Mouse (Mus musculus) heart, adult 8-10 months (tissue): ENCODE results near the gene Cga. TPM values are rescaled to one million over a fixed set of nuclear protein-coding genes. Genes with fewer than 3 reads are reported as not detected.

Experiments used
- total RNA-seq, 4 experiments: library from RNA; stranded (reverse); gene quantifications; 2 replicates each; pipeline ENCODE4 v1.2.4; 2022

Cga gene
- total RNA-seq, 4 experiments from 2014 or later: not detected

Other genes starting within 250 kb of the Cga start
- 10 to 100 TPM; 12.8 to 15.3 (median 13.9) TPM for gene Slc35a1, start 206.3 kb upstream of the Cga start, total RNA-seq
- under 1 TPM in 3 of 4 experiments, not detected in 1; 0.13 to 0.34 (median 0.34) TPM for gene Cfap206, start 163.6 kb upstream of the Cga start, total RNA-seq
- gene Gm136, start 137.5 kb upstream of the Cga start, total RNA-seq: not detected
- gene Smim8, start 115.4 kb upstream of the Cga start, total RNA-seq: 10 to 100 TPM; 60.6 to 80.8 (median 65.2) TPM
- gene Zfp292, start 10.8 kb upstream of the Cga start, total RNA-seq: 10 to 100 TPM; 13.0 to 16.2 (median 14.5) TPM